Mouse (Mus musculus) heart, postnatal 0 days (tissue): ENCODE results near the gene Tll2. TPM values are rescaled to one million over a fixed set of nuclear protein-coding genes. Genes with fewer than 3 reads are reported as not detected.

Experiments used
- ATAC-seq: fragments of 200-750 bp; cut with Nextera tagmentation; 2 replicates; pipeline ENCODE4 v1.8.0; 2017; ENCODE audit warnings: low read depth, moderate number of reproducible peaks, moderate library complexity; ENCODE audit not compliant: insufficient read depth
- DNase-seq: peaks from one replicate; pipeline ENCODE4 v3.0.0-alpha.2; 2016; ENCODE audit warnings: low spot score
- H3K27ac ChIP-seq: fragments of 300-500 bp; sonication (generic); 2 replicates; pipeline ENCODE4 v1.5.1; 2014; ENCODE audit warnings: low read depth, mild to moderate bottlenecking
- H3K27me3 ChIP-seq: fragments of 300-500 bp; sonication (generic); 2 replicates; pipeline ENCODE4 v1.6.1; 2014; ENCODE audit warnings: low read length, mixed read lengths; ENCODE audit not compliant: control insufficient read depth, insufficient read depth
- H3K36me3 ChIP-seq: fragments of 300-500 bp; sonication (generic); replicated peaks from 2 replicates; pipeline ENCODE4 v1.6.1; 2014; ENCODE audit warnings: low read length, mixed read lengths; ENCODE audit not compliant: control insufficient read depth, insufficient read depth
- H3K4me1 ChIP-seq: fragments of 300-500 bp; sonication (generic); 2 replicates; pipeline ENCODE4 v1.6.1; 2014; ENCODE audit warnings: antibody characterized with exemption; ENCODE audit not compliant: control insufficient read depth, insufficient read depth
- H3K4me2 ChIP-seq: fragments of 300-500 bp; sonication (generic); 2 replicates; pipeline ENCODE4 v1.6.1; 2014; ENCODE audit warnings: low read depth, mild to moderate bottlenecking, low read length, moderate library complexity
- H3K4me3 ChIP-seq: fragments of 300-500 bp; sonication (generic); 2 replicates; pipeline ENCODE4 v1.5.1; 2014; ENCODE audit warnings: low read depth, low read length
- H3K9ac ChIP-seq: fragments of 300-500 bp; sonication (generic); replicated peaks from 2 replicates; pipeline ENCODE4 v1.6.1; 2014; ENCODE audit warnings: low read depth, low read length, mixed read lengths
- H3K9me3 ChIP-seq: fragments of 300-500 bp; sonication (generic); replicated peaks from 2 replicates; pipeline ENCODE4 v1.6.1; 2016; ENCODE audit warnings: low read length; ENCODE audit not compliant: control insufficient read depth
- CTCF ChIP-seq: IDR thresholded peaks from 2 replicates; pipeline ENCODE4 v1.5.1; 2016; ENCODE audit warnings: antibody characterized with exemption, control low read depth, low read depth
- EP300 ChIP-seq: IDR thresholded peaks from 2 replicates; pipeline ENCODE4 v1.6.1; 2016; ENCODE audit warnings: antibody characterized with exemption, low read depth
- WGBS: fragments of 180-500 bp; shearing (Covaris S2); extraction: QIAGEN DNeasy Blood & Tissue Kit; methylation state at CpG from one replicate; pipeline ENCODE4 v1.1.7; 2014; 5-methylcytosine and 5-hydroxymethylcytosine counted together
- polyA plus RNA-seq: library from polyadenylated mRNA; unstranded; fragments of >200 nt; fragmentation: Nextera tagmentation; extraction: Ambion mirVana; gene quantifications from 2 replicates; pipeline ENCODE4 v1.2.1, GENCODE M21; 2015
- total RNA-seq: library from RNA; depleted of rRNA; stranded (reverse); fragments of >200 nt; gene quantifications from 2 replicates; pipeline ENCODE4 v1.2.3, GENCODE M21; 2014; ENCODE audit warnings: low replicate concordance; rRNA removed

Gene Tll2
- total RNA-seq (0.15 TPM in 1 of 2 replicates, not detected in the other), polyA plus RNA-seq (0.07 and 0.15 TPM in 2 replicates)

DNA sequence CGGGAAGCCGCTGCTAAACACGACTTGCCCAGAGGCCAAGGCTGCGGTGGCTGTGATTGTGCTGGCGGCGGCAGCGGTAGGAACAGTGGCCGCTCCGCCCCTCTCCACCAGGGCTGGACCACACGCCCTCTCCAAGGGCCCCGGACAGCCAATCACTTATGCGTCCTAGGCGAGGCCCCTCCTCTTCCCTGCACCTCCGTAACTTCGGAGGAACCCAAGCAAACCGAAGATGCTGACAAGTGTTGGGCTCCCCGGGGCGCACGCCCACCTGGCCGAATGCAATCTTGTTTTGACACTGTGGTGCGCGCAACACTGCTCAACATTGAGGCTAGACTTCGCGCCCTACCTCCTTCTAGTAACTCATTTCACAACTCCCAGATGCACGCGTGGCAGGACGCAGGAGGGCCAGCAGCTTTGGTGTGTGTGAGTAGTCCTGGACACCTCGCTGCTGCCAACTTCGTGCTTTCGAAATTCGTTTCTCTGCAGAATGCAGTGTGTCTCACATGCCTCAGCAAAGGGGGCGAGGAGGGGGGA, at the start of gene Tll2:
Gene Tll2, minus strand, starts transcription at position 25 of the 534 bp plus-strand sequence.
- Histone ChIP-seq H3K36me3 (peaks cover 13% of the 10 kb centered on the region; the same call in 1 of the 2 replicates), H3K4me1 (peaks cover 13% of the 10 kb centered on the region), H3K9ac (0 out of 2 replicates have a peak within 1 kb of the TSS, but pooled peaks have one; percentile 1), H3K27ac (no peak within 1 kb of the TSS), H3K4me2 (peak within 1 kb of the TSS; percentile 78), H3K4me3 (peak within 1 kb of the TSS; percentile 46), H3K27me3 (peaks cover 46% of the 10 kb centered on the region), H3K9me3 (no peaks in the 10 kb centered on the region)
- 2% methylated on average over 32 of the region's 32 CpGs for WGBS
- DNase-seq (peak; percentile 39), ATAC-seq (peak; percentile 90)
- TF ChIP-seq EP300 (no peak), CTCF (no peak)

DNA sequence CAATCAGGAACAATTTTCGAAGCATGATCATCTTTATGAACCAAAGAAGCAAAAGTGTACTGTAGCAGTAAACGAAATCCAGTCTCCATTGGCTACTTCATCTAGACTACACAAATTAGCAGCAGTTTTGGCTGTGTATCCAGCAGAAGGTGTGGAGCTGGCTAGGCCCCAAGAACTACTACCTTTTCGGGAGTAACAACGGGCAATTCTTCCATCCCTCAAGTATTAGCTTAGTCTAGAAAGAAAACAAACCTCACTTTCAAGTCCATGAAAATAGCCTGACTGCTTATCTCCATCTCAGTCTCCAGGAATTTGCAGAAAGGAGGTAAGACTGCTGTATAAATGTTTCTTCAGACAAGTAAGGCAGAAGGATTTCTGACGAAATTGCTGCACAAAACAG, 47.9 kb upstream of the Tll2 start:
- no peak for DNase-seq
- H3K4me1 ChIP-seq, result peaks cover 2% of the 10 kb centered on the region; the same call in 1 of the 2 replicates
- H3K4me3 ChIP-seq, result no peak overlapping the region
- ATAC-seq, result no peak
- TF ChIP-seq EP300 (no peak), CTCF (no peak)
- no peaks in the 10 kb centered on the region for H3K9me3 ChIP-seq
- H3K27ac ChIP-seq, result no peak overlapping the region
- no peaks in the 10 kb centered on the region for H3K27me3 ChIP-seq
- H3K36me3 ChIP-seq, result peaks cover 8% of the 10 kb centered on the region; the same call in 1 of the 2 replicates
- H3K9ac ChIP-seq, result no peak overlapping the region
- H3K4me2 ChIP-seq, result no peak overlapping the region
- WGBS, result 72% methylated on average over 5 of the region's 5 CpGs

DNA sequence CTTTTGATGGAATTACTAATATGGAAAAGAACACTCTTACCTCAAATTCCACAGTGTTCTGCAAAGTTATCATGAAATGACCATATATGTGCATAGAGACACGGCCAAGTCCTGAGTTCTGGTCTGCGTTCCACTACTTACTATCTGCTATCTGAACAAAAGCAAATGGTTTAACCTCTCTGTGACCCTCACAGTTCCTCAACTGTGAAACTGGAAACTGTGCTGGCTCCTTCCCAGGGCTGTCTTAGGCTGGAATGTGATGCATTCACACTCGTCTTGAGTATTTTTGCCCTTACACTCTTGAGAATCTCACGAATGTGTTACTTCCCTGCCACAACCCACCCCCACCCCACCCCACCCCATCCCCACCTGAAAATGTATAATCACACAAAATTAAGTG, 42.3 kb upstream of the Tll2 start:
- Histone ChIP-seq H3K9me3 (no peaks in the 10 kb centered on the region), H3K4me3 (no peak overlapping the region), H3K36me3 (peaks cover 28% of the 10 kb centered on the region), H3K4me1 (peaks cover 9% of the 10 kb centered on the region), H3K27me3 (no peaks in the 10 kb centered on the region), H3K4me2 (no peak overlapping the region), H3K27ac (peak overlapping the region; percentile 15; the same call in 1 of the 2 replicates), H3K9ac (no peak overlapping the region)
- peak; percentile 26 for DNase-seq
- 11% methylated on average over 4 of the region's 4 CpGs for WGBS
- ATAC-seq, result peak; percentile 51
- no peak for TF ChIP-seq EP300
- no peak for TF ChIP-seq CTCF

DNA sequence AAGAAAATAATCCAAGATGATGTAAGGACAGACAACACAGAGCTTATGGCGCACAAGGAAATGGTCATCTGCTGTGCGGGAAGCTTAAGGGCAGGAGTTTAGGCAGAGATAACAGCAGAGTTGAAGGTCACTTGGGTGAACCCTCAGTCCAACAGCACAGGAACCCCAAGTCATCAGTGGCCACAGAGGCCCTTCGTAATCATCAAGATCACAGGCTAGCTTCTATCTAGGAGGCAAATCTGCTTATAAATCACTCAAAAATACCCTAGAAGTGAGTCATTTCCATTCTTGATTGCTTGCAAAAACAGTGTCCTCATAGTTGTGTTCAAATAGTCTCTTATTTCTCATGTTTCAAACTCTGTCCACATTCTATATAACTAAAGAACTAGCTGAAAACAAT, 41.6 kb upstream of the Tll2 start:
- Histone ChIP-seq H3K4me1 (peaks cover 9% of the 10 kb centered on the region), H3K27me3 (no peaks in the 10 kb centered on the region), H3K4me3 (no peak overlapping the region), H3K9me3 (no peaks in the 10 kb centered on the region), H3K9ac (no peak overlapping the region), H3K27ac (no peak overlapping the region), H3K4me2 (no peak overlapping the region), H3K36me3 (peaks cover 26% of the 10 kb centered on the region)
- TF ChIP-seq EP300 (no peak), CTCF (no peak)
- 70% methylated on average over 3 of the region's 3 CpGs for WGBS
- DNase-seq, result no peak
- no peak for ATAC-seq

DNA sequence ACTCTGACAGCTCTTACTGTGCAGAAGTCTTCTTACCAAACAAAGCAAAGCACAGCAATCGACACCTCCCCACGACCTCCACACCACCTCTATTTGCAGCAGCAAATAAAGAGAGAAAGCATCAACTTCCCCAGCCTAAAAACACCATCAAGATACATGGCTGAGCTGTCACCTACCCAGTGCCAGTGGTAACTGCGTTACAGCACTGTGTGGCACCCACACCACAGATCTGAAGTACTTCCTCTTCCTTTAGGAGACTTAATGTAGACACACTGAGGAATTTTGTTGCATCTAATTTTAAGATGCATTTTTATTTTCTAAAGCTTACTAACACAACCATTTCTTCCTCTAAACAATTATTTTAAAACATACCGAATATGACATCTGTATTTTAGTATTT, 39.6 kb upstream of the Tll2 start:
- H3K9ac ChIP-seq, result no peak overlapping the region
- DNase-seq, result no peak
- TF ChIP-seq EP300 (no peak), CTCF (no peak)
- no peak overlapping the region for H3K4me2 ChIP-seq
- no peak overlapping the region for H3K27ac ChIP-seq
- no peaks in the 10 kb centered on the region for H3K9me3 ChIP-seq
- 58% methylated on average over 4 of the region's 4 CpGs for WGBS
- H3K4me3 ChIP-seq, result no peak overlapping the region
- peaks cover 9% of the 10 kb centered on the region for H3K4me1 ChIP-seq
- no peaks in the 10 kb centered on the region for H3K27me3 ChIP-seq
- H3K36me3 ChIP-seq, result peaks cover 44% of the 10 kb centered on the region
- no peak for ATAC-seq

DNA sequence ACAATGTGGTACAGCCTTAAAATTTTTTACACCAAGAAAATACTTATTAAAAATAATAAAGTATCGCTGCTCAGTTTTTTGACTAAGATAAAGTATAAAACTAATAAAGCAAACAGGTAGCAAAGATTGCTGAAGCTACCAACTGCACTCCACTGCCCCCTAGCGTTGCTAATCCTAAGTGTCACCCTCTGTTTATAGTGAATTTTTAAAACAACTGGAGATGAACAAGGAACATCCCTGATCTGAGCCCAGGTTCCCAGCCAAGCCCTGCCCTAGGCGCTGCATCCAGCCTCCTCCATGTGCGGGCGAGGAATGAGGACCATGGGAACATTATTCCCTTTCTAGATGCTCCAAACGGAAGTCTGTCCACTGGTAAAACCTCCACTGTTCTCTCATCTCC, 37.9 kb upstream of the Tll2 start:
- Histone ChIP-seq H3K4me3 (no peak overlapping the region), H3K4me2 (no peak overlapping the region), H3K36me3 (peaks cover 58% of the 10 kb centered on the region), H3K4me1 (peaks cover 7% of the 10 kb centered on the region), H3K9me3 (no peaks in the 10 kb centered on the region), H3K9ac (no peak overlapping the region), H3K27ac (no peak overlapping the region), H3K27me3 (no peaks in the 10 kb centered on the region)
- no peak for ATAC-seq
- TF ChIP-seq CTCF (peak; percentile 65), EP300 (no peak)
- WGBS, result 72% methylated on average over 6 of the region's 6 CpGs
- peak; percentile 26 for DNase-seq
